Mouse (Mus musculus) hindbrain, embryonic 15.5 days (tissue): ENCODE results near the gene Fubp1. TPM values are rescaled to one million over a fixed set of nuclear protein-coding genes. Genes with fewer than 3 reads are reported as not detected.

ENCODE experiments used
- ATAC-seq: fragments of 200-750 bp; cut with Nextera tagmentation; 2 replicates; pipeline ENCODE4 v1.8.0; 2017; ENCODE audit warnings: low read depth, moderate number of reproducible peaks, moderate TSS enrichment; ENCODE audit not compliant: low FRiP score
- H3K27ac ChIP-seq: fragments of 300-500 bp; sonication (generic); replicated peaks from 2 replicates; pipeline ENCODE4 v1.5.1; 2015; ENCODE audit warnings: mild to moderate bottlenecking, inconsistent platforms
- H3K27me3 ChIP-seq: fragments of 300-500 bp; sonication (generic); 2 replicates; pipeline ENCODE4 v1.6.1; 2015; ENCODE audit warnings: control low read depth, inconsistent platforms
- H3K36me3 ChIP-seq: fragments of 300-500 bp; sonication (generic); 2 replicates; pipeline ENCODE4 v1.6.1; 2015; ENCODE audit warnings: control low read depth, inconsistent platforms
- H3K4me1 ChIP-seq: fragments of 300-500 bp; sonication (generic); replicated peaks from 2 replicates; pipeline ENCODE4 v1.6.1; 2015; ENCODE audit warnings: control low read depth, inconsistent platforms
- H3K4me2 ChIP-seq: fragments of 300-500 bp; sonication (generic); 2 replicates; pipeline ENCODE4 v1.6.1; 2015; ENCODE audit warnings: moderate library complexity, mild to moderate bottlenecking, inconsistent platforms
- H3K4me3 ChIP-seq: fragments of 300-500 bp; sonication (generic); 2 replicates; pipeline ENCODE4 v1.5.1; 2015; ENCODE audit warnings: mild to moderate bottlenecking, inconsistent platforms
- H3K9ac ChIP-seq: fragments of 300-500 bp; sonication (generic); 2 replicates; pipeline ENCODE4 v1.6.1; 2015; ENCODE audit warnings: inconsistent platforms
- H3K9me3 ChIP-seq: fragments of 300-500 bp; sonication (generic); 2 replicates; pipeline ENCODE4 v1.6.1; 2016; ENCODE audit warnings: control low read depth, inconsistent platforms
- WGBS: fragments of 180-500 bp; shearing (Covaris S2); methylation state at CpG from one replicate; pipeline ENCODE4 v1.1.7; 2015; 5-methylcytosine and 5-hydroxymethylcytosine counted together
- polyA plus RNA-seq: library from polyadenylated mRNA; unstranded; fragments of >200 nt; fragmentation: Nextera tagmentation; extraction: Ambion mirVana; gene quantifications from 2 replicates; pipeline ENCODE4 v1.2.1, GENCODE M21; 2015

Gene Fubp1
- polyA plus RNA-seq, 1 experiment from 2014 or later: 201 TPM

DNA sequence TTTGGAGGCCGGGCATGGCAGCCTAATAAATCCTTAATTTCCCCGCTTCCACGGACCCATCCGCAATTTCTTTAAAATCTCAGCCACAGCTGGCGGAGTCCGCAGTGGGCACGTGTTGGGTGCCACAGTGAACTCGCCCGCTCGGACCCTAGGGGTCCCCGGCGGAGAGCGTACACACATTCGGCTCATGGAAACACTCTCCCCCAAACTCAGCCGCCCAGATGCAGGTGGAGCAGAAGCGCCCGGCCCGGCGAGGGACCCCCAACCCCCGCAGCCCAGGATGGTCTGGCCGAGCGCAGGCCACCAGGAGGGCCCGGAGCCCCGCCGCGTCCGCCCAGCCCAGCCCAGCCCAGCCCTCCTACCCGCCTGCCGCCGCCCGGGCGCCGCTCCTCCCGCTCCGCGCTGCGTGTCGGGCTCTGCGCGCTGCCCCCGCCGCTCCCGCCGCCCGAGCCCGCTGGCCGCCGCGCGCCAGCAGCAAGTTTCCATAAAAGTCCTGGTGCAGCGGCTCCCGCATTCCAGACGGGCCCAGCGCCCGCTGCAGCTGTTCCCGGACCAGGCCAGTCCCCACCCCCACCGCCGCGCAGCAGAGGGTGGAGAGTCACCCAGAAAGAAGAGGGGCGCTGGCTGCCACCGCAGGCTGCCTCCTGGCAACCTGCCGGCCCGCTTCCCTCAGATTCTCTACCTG, 55.3 kb downstream of the Fubp1 start:
- peaks cover 21% of the 10 kb centered on the region for H3K27me3 ChIP-seq
- no peaks in the 10 kb centered on the region for H3K9me3 ChIP-seq
- WGBS: 1% methylated on average over 52 of the region's 63 CpGs

DNA sequence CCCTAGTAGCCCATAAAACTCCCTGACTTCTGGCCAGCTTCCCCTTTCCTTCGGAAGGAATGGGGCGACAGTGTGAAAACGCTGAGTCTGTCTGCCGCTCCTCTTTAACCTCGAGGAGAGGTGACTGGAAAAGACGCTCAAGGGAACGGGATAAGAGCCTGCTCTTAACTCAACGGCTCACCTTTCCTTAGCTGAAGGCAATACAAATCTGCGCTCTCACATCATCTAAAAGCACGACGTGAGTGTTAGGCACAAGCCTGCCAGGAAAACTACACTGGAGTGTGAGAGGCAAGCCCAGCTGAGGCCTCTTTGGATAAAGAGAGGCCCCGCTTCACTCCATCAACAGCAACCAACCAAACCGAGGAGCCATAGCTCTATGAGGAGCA, 55.8 kb downstream of the Fubp1 start, which contains the start of gene Nexn:
Nexn (minus strand) TSS at position 315 of the 386 bp plus-strand sequence.
- 4% methylated on average over 13 of the region's 13 CpGs for WGBS
- H3K9me3 ChIP-seq: no peaks in the 10 kb centered on the region
- peaks cover 18% of the 10 kb centered on the region for H3K4me1 ChIP-seq
- H3K36me3 ChIP-seq: no peaks in the 10 kb centered on the region
- H3K27me3 ChIP-seq: peaks cover 21% of the 10 kb centered on the region
- no peak within 1 kb of the TSS for H3K27ac ChIP-seq
- peak within 1 kb of the TSS; percentile 40 for H3K9ac ChIP-seq
- peak; percentile 24; the same call in 1 of the 2 replicates for ATAC-seq
- H3K4me3 ChIP-seq: peak within 1 kb of the TSS; percentile 47
- peak within 1 kb of the TSS; percentile 99 for H3K4me2 ChIP-seq

More for the DNA sequence above, 55.3 kb downstream of the Fubp1 start:
- peak overlapping the region; percentile 40 for H3K9ac ChIP-seq
- H3K36me3 ChIP-seq: no peaks in the 10 kb centered on the region
- H3K4me1 ChIP-seq: peaks cover 18% of the 10 kb centered on the region
- peak overlapping the region; percentile 99 for H3K4me2 ChIP-seq
- no peak overlapping the region for H3K27ac ChIP-seq
- peak overlapping the region; percentile 47 for H3K4me3 ChIP-seq
- ATAC-seq: peak; percentile 74

DNA sequence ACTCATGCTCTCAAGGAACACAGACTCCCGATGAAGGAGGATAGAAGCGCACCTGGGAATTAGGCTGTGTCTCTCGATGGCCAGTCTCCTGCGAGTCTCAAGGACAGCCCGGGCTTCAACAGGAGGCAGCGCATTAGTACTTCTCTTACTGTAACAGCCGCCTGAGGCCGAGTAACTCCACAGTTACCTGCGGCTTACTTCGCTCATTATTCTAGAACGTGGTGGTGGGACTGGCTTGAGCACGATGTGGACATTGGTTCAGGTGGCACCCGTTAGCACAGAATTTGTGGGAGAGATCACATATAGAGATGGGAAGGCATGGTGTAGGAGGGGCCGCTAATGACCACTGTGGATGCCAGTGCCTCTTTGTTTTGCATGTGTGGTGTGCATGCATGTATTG, 57.9 kb downstream of the Fubp1 start:
- no peaks in the 10 kb centered on the region for H3K9me3 ChIP-seq
- H3K4me1 ChIP-seq: peaks cover 18% of the 10 kb centered on the region
- no peak overlapping the region for H3K9ac ChIP-seq
- no peak overlapping the region for H3K4me2 ChIP-seq
- H3K27me3 ChIP-seq: peaks cover 21% of the 10 kb centered on the region
- no peak for ATAC-seq
- WGBS: 93% methylated on average over 14 of the region's 14 CpGs
- no peaks in the 10 kb centered on the region for H3K36me3 ChIP-seq
- H3K27ac ChIP-seq: no peak overlapping the region
- no peak overlapping the region for H3K4me3 ChIP-seq

DNA sequence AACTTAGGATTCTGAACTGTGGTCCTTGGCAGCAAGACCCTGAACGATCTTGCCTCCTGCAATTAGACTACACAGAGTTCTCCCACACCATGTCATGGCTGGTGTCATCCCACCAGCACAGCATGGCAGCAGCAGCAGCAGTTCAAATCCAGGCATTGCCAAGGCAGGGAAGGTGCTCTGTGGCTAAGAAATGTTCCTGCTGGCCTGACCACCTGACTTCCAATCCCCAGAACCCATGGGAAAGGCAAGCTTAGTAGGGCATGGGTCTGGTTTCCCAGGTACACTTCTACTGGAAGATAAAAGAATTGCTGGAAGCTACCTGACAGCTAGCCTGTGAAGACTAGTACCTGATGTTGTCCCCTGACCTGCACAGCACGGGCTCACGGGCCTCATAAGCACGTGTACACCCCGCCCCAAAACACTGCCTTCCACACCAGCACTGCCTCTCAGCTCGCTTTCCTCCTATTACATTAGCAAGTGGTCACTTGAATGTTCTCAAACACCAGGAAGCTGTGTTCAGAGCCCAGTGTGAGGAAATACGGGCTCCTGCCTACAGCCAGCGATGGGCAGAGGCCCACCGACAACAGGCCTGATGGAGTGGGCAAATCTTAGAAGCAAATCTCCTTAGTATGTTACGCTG, 61.0 kb downstream of the Fubp1 start:
- Histone ChIP-seq H3K4me1 (0 out of 2 replicates have a peak, but pooled peaks cover 2% of the 10 kb centered on the region), H3K9ac (no peak overlapping the region), H3K36me3 (no peaks in the 10 kb centered on the region), H3K4me3 (no peak overlapping the region), H3K4me2 (no peak overlapping the region), H3K27me3 (peaks cover 11% of the 10 kb centered on the region), H3K27ac (no peak overlapping the region), H3K9me3 (no peaks in the 10 kb centered on the region)
- 91% methylated on average over 10 of the region's 10 CpGs for WGBS
- ATAC-seq: no peak

DNA sequence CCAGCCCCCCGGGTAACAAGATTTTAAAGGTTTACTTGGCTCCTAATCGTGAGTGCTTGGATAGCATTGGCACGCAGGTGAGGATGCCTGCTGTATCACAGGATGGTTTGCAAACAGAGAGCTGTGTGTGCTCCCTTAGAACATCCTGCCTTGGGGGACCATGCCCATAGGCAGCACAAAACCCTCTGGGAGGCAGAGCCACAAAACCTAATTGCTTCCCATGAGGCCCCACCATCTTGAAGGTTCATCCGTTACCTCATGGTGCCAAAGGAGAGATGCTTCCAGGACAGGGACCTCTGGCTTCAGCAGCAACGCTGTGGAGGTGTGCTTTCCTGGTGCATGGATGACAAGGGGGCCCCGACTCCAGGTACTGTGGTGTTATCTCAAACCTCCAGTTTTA, 61.7 kb downstream of the Fubp1 start:
- no peak; the same call in 1 of the 2 replicates for ATAC-seq
- H3K4me2 ChIP-seq: no peak overlapping the region
- WGBS: 88% methylated on average over 6 of the region's 6 CpGs

DNA sequence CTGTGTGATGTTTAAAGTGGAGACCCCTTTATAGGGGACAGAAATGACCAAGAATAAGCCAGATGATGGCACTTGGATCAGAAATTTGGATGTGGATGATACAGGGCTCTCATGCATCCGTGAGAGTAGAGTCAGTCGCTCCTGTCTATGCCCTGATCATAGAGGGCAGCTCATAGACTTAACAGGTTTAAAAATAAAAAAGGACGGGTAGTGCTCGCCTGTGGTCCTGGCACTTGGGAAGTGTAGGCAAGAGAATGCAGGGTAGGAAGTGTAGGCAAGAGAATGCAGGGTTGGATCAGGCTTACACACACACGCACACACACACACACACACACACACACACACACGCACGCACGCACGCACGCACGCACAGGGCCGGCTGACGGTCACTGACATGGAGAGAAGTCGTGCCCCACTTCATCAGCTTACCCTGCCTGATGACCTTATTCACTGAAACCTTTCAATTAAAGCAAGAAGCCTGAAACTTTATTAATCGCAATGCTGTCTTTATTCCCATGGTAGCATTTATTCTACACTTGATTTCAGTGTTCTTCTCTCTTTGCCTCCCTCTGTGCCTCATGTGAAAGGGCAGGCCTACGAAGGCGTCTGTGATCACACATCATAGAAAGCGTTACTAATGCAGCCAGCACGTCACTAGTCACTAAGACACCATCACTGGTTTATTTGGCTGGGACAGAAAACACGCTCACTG, 62.9 kb downstream of the Fubp1 start:
- WGBS: 72% methylated on average over 20 of the region's 20 CpGs
- Histone ChIP-seq H3K4me1 (no peaks in the 10 kb centered on the region), H3K9me3 (no peaks in the 10 kb centered on the region), H3K9ac (no peak overlapping the region), H3K36me3 (peaks cover 8% of the 10 kb centered on the region; the same call in 1 of the 2 replicates), H3K27me3 (0 out of 2 replicates have a peak, but pooled peaks cover under 1% of the 10 kb centered on the region), H3K4me3 (no peak overlapping the region), H3K27ac (no peak overlapping the region), H3K4me2 (no peak overlapping the region)
- no peak for ATAC-seq

More for the DNA sequence above, 61.7 kb downstream of the Fubp1 start:
- Histone ChIP-seq H3K27me3 (peaks cover 11% of the 10 kb centered on the region), H3K27ac (no peak overlapping the region), H3K4me3 (no peak overlapping the region), H3K36me3 (peaks cover 6% of the 10 kb centered on the region; the same call in 1 of the 2 replicates), H3K9me3 (no peaks in the 10 kb centered on the region), H3K4me1 (no peaks in the 10 kb centered on the region), H3K9ac (no peak overlapping the region)

DNA sequence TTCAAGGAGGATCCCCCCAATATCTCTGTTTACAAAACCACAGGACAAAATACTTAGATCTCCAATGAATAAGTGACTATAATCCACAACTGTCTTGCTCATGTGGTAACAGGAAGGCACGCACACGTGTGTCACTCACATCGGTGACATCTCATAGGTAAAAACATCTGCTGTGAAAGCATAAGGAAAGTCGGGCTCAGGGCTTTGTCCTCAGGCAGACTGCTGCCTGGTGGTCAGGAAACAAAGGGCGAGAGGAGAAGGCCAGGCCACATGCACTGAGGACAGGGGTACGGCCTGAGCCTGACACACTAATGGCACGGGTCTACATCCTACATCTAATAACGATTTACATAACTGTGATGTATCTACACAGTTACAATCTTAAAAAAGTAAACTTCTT, 64.8 kb downstream of the Fubp1 start:
- no peak overlapping the region for H3K9ac ChIP-seq
- no peak for ATAC-seq
- no peak overlapping the region for H3K27ac ChIP-seq
- no peaks in the 10 kb centered on the region for H3K9me3 ChIP-seq
- no peak overlapping the region for H3K4me2 ChIP-seq
- no peaks in the 10 kb centered on the region for H3K4me1 ChIP-seq
- H3K4me3 ChIP-seq: no peak overlapping the region
- peaks cover 8% of the 10 kb centered on the region; the same call in 1 of the 2 replicates for H3K36me3 ChIP-seq
- WGBS: 75% methylated on average over 8 of the region's 8 CpGs
- H3K27me3 ChIP-seq: no peaks in the 10 kb centered on the region

DNA sequence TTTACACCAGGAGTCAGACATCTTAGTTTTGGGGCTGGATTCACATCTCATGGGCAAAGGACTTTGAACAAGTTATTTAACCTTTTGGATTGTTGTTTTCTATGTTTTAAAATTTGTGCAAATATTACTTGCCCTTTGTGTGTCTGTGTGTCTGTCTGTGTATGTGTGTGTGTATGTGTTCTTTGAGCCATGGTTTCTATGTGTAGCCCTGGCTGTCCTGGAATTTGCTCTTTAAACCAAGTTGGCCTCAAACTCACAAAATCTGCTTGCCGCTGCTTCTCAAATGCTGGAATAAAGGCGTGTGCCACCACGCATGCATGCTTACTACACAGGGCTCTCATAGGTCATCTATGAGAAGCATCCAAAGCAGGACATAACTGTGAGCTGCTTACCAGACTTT, 66.7 kb downstream of the Fubp1 start:
- no peak overlapping the region for H3K27ac ChIP-seq
- ATAC-seq: no peak
- 97% methylated on average over 3 of the region's 3 CpGs for WGBS
- H3K27me3 ChIP-seq: no peaks in the 10 kb centered on the region
- H3K36me3 ChIP-seq: peaks cover 23% of the 10 kb centered on the region
- H3K4me3 ChIP-seq: no peak overlapping the region
- no peak overlapping the region for H3K9ac ChIP-seq
- no peaks in the 10 kb centered on the region for H3K4me1 ChIP-seq
- H3K9me3 ChIP-seq: no peaks in the 10 kb centered on the region
- no peak overlapping the region for H3K4me2 ChIP-seq

DNA sequence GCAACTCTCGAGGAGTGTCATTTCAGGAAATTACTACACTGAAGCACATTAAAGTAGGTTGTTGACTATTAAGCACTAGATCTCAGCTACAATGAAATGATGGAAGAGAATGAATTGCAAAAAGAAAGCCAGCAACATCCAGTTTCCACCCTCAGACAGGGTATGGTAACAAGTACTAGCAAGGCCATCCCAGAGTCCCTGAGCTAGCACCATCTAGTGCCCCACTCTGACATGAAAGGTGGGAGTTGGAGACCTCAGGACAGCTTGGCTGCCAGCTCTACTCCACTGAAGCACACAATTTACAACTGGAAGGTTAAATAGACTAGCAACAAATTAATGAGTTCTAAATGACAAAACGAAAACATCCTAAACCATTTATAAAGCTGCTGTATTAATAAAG, 67.7 kb downstream of the Fubp1 start:
- no peaks in the 10 kb centered on the region for H3K4me1 ChIP-seq
- no peak overlapping the region for H3K4me3 ChIP-seq
- H3K9me3 ChIP-seq: no peaks in the 10 kb centered on the region
- no peaks in the 10 kb centered on the region for H3K27me3 ChIP-seq
- WGBS: 93% methylated on average over 2 of the region's 2 CpGs
- no peak for ATAC-seq
- H3K4me2 ChIP-seq: no peak overlapping the region
- H3K36me3 ChIP-seq: peaks cover 32% of the 10 kb centered on the region
- H3K9ac ChIP-seq: no peak overlapping the region
- H3K27ac ChIP-seq: no peak overlapping the region

DNA sequence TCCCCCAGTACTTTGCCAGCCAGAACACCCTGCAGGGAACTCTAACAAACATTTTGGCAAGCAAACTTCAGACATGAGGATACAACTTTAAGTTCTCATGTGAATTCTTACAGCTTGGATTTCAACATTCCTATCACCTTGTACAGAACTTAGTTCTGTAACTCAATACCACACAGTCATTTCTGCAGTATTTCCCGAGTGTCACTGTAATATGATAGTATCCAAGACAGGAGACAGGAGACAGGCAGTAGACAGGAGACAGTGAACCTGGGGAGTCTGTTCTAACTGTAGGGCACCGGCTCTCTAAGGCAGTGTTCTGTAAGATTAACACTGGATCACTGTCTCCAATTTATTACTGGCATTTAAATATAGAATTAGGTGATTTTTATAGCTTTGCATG, 68.2 kb downstream of the Fubp1 start:
- Histone ChIP-seq H3K27ac (no peak overlapping the region), H3K4me1 (no peaks in the 10 kb centered on the region), H3K36me3 (peaks cover 38% of the 10 kb centered on the region), H3K4me2 (no peak overlapping the region), H3K4me3 (no peak overlapping the region), H3K9me3 (no peaks in the 10 kb centered on the region), H3K9ac (no peak overlapping the region), H3K27me3 (no peaks in the 10 kb centered on the region)
- ATAC-seq: no peak
- whole genome bisulfite sequencing: 77% methylated on average over 2 of the region's 2 CpGs

DNA sequence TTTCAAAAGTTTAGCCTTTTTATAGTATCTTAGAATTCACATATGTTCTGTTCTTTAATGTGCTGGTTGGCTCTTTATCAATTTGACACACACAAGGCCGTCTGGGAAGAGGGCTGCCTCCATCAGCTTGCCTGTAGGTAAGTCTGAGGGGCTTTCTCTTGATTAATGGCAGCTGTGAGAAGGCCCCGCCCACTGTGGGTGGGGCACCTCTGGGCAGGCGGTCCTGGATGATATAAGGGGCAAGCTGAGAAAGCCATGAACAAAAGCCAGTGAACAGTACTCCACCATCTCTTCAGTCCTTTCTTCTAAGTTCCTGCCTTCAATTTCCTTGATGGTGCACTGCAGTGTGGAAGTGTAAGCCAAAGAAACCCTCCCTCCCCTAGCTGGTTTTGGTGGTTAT, 71.9 kb downstream of the Fubp1 start:
- no peak overlapping the region for H3K9ac ChIP-seq
- 40% methylated on average over 3 of the region's 3 CpGs for WGBS
- H3K27me3 ChIP-seq: no peaks in the 10 kb centered on the region
- H3K36me3 ChIP-seq: peaks cover 57% of the 10 kb centered on the region
- no peak overlapping the region for H3K4me3 ChIP-seq
- no peak overlapping the region for H3K4me2 ChIP-seq
- no peak for ATAC-seq
- no peak overlapping the region for H3K27ac ChIP-seq
- no peaks in the 10 kb centered on the region for H3K9me3 ChIP-seq
- H3K4me1 ChIP-seq: no peaks in the 10 kb centered on the region

DNA sequence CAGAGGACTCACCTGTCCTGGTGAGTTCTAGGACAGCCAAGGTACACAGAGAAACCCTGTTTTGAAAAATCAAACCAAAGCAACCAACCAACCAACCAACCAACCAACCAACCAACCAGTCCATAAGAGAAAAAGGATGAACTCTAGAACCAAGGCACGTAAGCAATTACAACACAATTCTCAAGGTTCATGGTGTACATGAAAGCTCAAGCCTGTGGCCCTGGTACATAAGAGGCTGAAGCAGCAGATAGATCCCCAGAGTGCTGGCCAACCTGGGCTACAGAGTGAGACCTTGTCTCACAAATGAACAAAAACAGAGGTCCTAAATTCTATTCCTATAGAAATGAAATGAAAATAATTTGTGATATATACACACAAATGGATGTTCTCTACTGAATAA, 74.1 kb downstream of the Fubp1 start:
- no peaks in the 10 kb centered on the region for H3K27me3 ChIP-seq
- no peak overlapping the region for H3K9ac ChIP-seq
- 94% methylated on average over 1 of the region's 1 CpGs for WGBS
- no peaks in the 10 kb centered on the region for H3K4me1 ChIP-seq
- no peak for ATAC-seq
- H3K36me3 ChIP-seq: peaks cover 66% of the 10 kb centered on the region
- H3K4me3 ChIP-seq: no peak overlapping the region
- H3K27ac ChIP-seq: no peak overlapping the region
- H3K4me2 ChIP-seq: no peak overlapping the region
- no peaks in the 10 kb centered on the region for H3K9me3 ChIP-seq
